Mouse (Mus musculus): ENCODE data around the gene Eif2b3. TPM values are rescaled to one million over a fixed set of nuclear protein-coding genes. Genes with fewer than 3 reads are reported as not detected.

Gene Eif2b3
- 0.44 and 0.58 TPM in 2 replicates for polyA plus RNA-seq (2012)

GRCm38 (mm10) chr4:117019206-117020134, at the start of gene Eif2b3:
Gene Eif2b3 (plus strand): TSS chr4:117019402.
- Histone ChIP-seq H3K4me1 (ENCODE audit: control insufficient read depth) (peaks cover 53% of the 10 kb centered on the region), H3K9me3 (ENCODE audit: control insufficient read depth, low read length) (no peaks in the 10 kb centered on the region), H3K36me3 (ENCODE audit: control insufficient read depth) (peaks cover 26% of the 10 kb centered on the region), H3K27me3 (ENCODE audit: control insufficient read depth) (no peaks in the 10 kb centered on the region), H3K4me3 (replicated peaks) (peak within 1 kb of the TSS; percentile 87)
- TF ChIP-seq TAL1 (IDR thresholded peaks at IDR 0.05; ENCODE audit: low read length) (no peak), GATA1 (IDR thresholded peaks at IDR 0.05; ENCODE audit: low read length) (no peak)

GRCm38 (mm10) chr4:116976503-116976902, 42.7 kb upstream of the Eif2b3 start:
- no peaks in the 10 kb centered on the region for H3K4me1 ChIP-seq (ENCODE audit: control insufficient read depth)
- H3K9me3 ChIP-seq (ENCODE audit: control insufficient read depth, low read length) = no peaks in the 10 kb centered on the region
- TF ChIP-seq TAL1 (IDR thresholded peaks at IDR 0.05; ENCODE audit: low read length) = no peak
- TF ChIP-seq GATA1 (IDR thresholded peaks at IDR 0.05; ENCODE audit: low read length) = no peak
- no peaks in the 10 kb centered on the region for H3K36me3 ChIP-seq (ENCODE audit: control insufficient read depth)
- H3K27me3 ChIP-seq (ENCODE audit: control insufficient read depth) = no peaks in the 10 kb centered on the region
- no peak overlapping the region for H3K4me3 ChIP-seq (replicated peaks)

GRCm38 (mm10) chr4:116985681-116986080, 33.5 kb upstream of the Eif2b3 start:
- TF ChIP-seq GATA1 (IDR thresholded peaks at IDR 0.05; ENCODE audit: low read length) = no peak
- no peak for TF ChIP-seq TAL1 (IDR thresholded peaks at IDR 0.05; ENCODE audit: low read length)
- Histone ChIP-seq H3K4me3 (replicated peaks) (no peak overlapping the region), H3K36me3 (ENCODE audit: control insufficient read depth) (peaks cover 44% of the 10 kb centered on the region), H3K27me3 (ENCODE audit: control insufficient read depth) (no peaks in the 10 kb centered on the region), H3K4me1 (ENCODE audit: control insufficient read depth) (peaks cover 32% of the 10 kb centered on the region), H3K9me3 (ENCODE audit: control insufficient read depth, low read length) (no peaks in the 10 kb centered on the region)

- Histone ChIP-seq H3K27me3 (ENCODE audit: control insufficient read depth) (no peaks in the 10 kb centered on the region), H3K4me1 (ENCODE audit: control insufficient read depth) (peaks cover 41% of the 10 kb centered on the region), H3K9me3 (ENCODE audit: control insufficient read depth, low read length) (no peaks in the 10 kb centered on the region), H3K4me3 (replicated peaks) (no peak overlapping the region), H3K36me3 (ENCODE audit: control insufficient read depth) (peaks cover 53% of the 10 kb centered on the region)
- TF ChIP-seq TAL1 (IDR thresholded peaks at IDR 0.05; ENCODE audit: low read length) (no peak), GATA1 (IDR thresholded peaks at IDR 0.05; ENCODE audit: low read length) (no peak)
These were observed 32.6 kb upstream of the Eif2b3 start for GRCm38 (mm10) chr4:116986400-116987121.

GRCm38 (mm10) chr4:116987122-116987456, 32.1 kb upstream of the Eif2b3 start:
- H3K9me3 ChIP-seq (ENCODE audit: control insufficient read depth, low read length) = no peaks in the 10 kb centered on the region
- H3K4me1 ChIP-seq (ENCODE audit: control insufficient read depth) = peaks cover 46% of the 10 kb centered on the region
- H3K36me3 ChIP-seq (ENCODE audit: control insufficient read depth) = peaks cover 58% of the 10 kb centered on the region
- no peaks in the 10 kb centered on the region for H3K27me3 ChIP-seq (ENCODE audit: control insufficient read depth)
- no peak overlapping the region for H3K4me3 ChIP-seq (replicated peaks)
- TF ChIP-seq TAL1 (IDR thresholded peaks at IDR 0.05; ENCODE audit: low read length) (no peak), GATA1 (IDR thresholded peaks at IDR 0.05; ENCODE audit: low read length) (no peak)

GRCm38 (mm10) chr4:116989731-116990130, 29.5 kb upstream of the Eif2b3 start:
- Histone ChIP-seq H3K4me3 (replicated peaks) (no peak overlapping the region), H3K27me3 (ENCODE audit: control insufficient read depth) (no peaks in the 10 kb centered on the region), H3K9me3 (ENCODE audit: control insufficient read depth, low read length) (no peaks in the 10 kb centered on the region), H3K4me1 (ENCODE audit: control insufficient read depth) (peaks cover 63% of the 10 kb centered on the region), H3K36me3 (ENCODE audit: control insufficient read depth) (peaks cover 74% of the 10 kb centered on the region)
- TF ChIP-seq GATA1 (IDR thresholded peaks at IDR 0.05; ENCODE audit: low read length) (no peak), TAL1 (IDR thresholded peaks at IDR 0.05; ENCODE audit: low read length) (no peak)

GRCm38 (mm10) chr4:116991366-116991765, 27.8 kb upstream of the Eif2b3 start:
- no peaks in the 10 kb centered on the region for H3K9me3 ChIP-seq (ENCODE audit: control insufficient read depth, low read length)
- H3K4me1 ChIP-seq (ENCODE audit: control insufficient read depth) = peaks cover 68% of the 10 kb centered on the region
- peak overlapping the region; percentile 90 for H3K4me3 ChIP-seq (replicated peaks)
- no peaks in the 10 kb centered on the region for H3K27me3 ChIP-seq (ENCODE audit: control insufficient read depth)
- TF ChIP-seq GATA1 (IDR thresholded peaks at IDR 0.05; ENCODE audit: low read length) (no peak), TAL1 (IDR thresholded peaks at IDR 0.05; ENCODE audit: low read length) (no peak)
- peaks cover 76% of the 10 kb centered on the region for H3K36me3 ChIP-seq (ENCODE audit: control insufficient read depth)

- Histone ChIP-seq H3K4me1 (ENCODE audit: control insufficient read depth) (peaks cover 64% of the 10 kb centered on the region), H3K27me3 (ENCODE audit: control insufficient read depth) (no peaks in the 10 kb centered on the region), H3K9me3 (ENCODE audit: control insufficient read depth, low read length) (no peaks in the 10 kb centered on the region), H3K36me3 (ENCODE audit: control insufficient read depth) (peaks cover 72% of the 10 kb centered on the region), H3K4me3 (replicated peaks) (peak within 1 kb of the TSS; percentile 90)
- TF ChIP-seq GATA1 (IDR thresholded peaks at IDR 0.05; ENCODE audit: low read length) (peak; percentile 91), TAL1 (IDR thresholded peaks at IDR 0.05; ENCODE audit: low read length) (peak; percentile 90)
These were observed 25.3 kb upstream of the Eif2b3 start, which contains the start of gene Urod for GRCm38 (mm10) chr4:116993672-116994621. Gene Urod (minus strand): TSS chr4:116994413.

Measured in erythroblast, embryonic 14.5 days (primary cell).